Mouse (Mus musculus): ENCODE data around the gene Olfr1218.
"Not testable (repeated sequence)": the region's sequence is repeated elsewhere in the genome, so short reads cannot be mapped to it uniquely, and the experiment has no call there.

Olfr1218 gene

GRCm38 (mm10) chr2:89061087-89061486 lies at the start of gene Olfr1218:
TSS of gene Olfr1218 (minus strand) at chr2:89061187.
- DNase-seq, result no peak

- DNase-seq, result no peak
Measured at GRCm38 (mm10) chr2:89106735-89107134, 45.7 kb upstream of the Olfr1218 start, which contains the start of gene Olfr1220. TSS of gene Olfr1220 (minus strand) at chr2:89106835.

- DNase-seq, result no peak
Measured at GRCm38 (mm10) chr2:89105651-89106050, 44.7 kb upstream of the Olfr1218 start.

GRCm38 (mm10) chr2:89093848-89094247 lies 32.9 kb upstream of the Olfr1218 start:
- no peak for DNase-seq

GRCm38 (mm10) chr2:89083413-89083812 lies 22.4 kb upstream of the Olfr1218 start, which contains the start of gene Olfr1219:
TSS of gene Olfr1219 (minus strand) at chr2:89083513.
- no peak for DNase-seq

GRCm38 (mm10) chr2:89081487-89081886 lies 20.5 kb upstream of the Olfr1218 start:
- no peak for DNase-seq

GRCm38 (mm10) chr2:89031965-89032364 lies 29.0 kb downstream of the Olfr1218 start, which contains the start of gene Olfr1217:
TSS of gene Olfr1217 (minus strand) at chr2:89032065.
- DNase-seq, result no peak

- not testable (repeated sequence) for DNase-seq
Measured at GRCm38 (mm10) chr2:89021436-89021835, 39.6 kb downstream of the Olfr1218 start.

GRCm38 (mm10) chr2:89018240-89018639 lies 42.7 kb downstream of the Olfr1218 start, which contains the start of gene Olfr1216:
TSS of gene Olfr1216 (minus strand) at chr2:89018340.
- no peak for DNase-seq

GRCm38 (mm10) chr2:89006873-89007272 lies 54.1 kb downstream of the Olfr1218 start, which contains the start of gene Olfr1215:
TSS of gene Olfr1215 (minus strand) at chr2:89006973.
- no peak for DNase-seq

Data from cerebellum, adult 8-10 months (tissue).